Mouse (Mus musculus) MEL (cell line): ENCODE results near the gene Elovl7.

Experiments used
- CHD2 ChIP-seq: IDR thresholded peaks from 2 replicates; pipeline ENCODE4 v1.6.1; 2011; ENCODE audit warnings: low read length, improper control_type of control experiment
- CTCF ChIP-seq, 3 experiments: IDR thresholded peaks in 2 of 3; conservative IDR thresholded peaks in 1 of 3; 2 replicates each; pipeline ENCODE4 v1.5.1; 2011 to 2012; ENCODE audit warnings: low read length in 3 of 3, low read depth in 2 of 3, mild to moderate bottlenecking in 2 of 3, improper control_type of control experiment in 1 of 3, inconsistent platforms in 1 of 3, mixed read lengths in 1 of 3, moderate library complexity in 1 of 3; ENCODE audit not compliant: control insufficient read depth in 1 of 3, insufficient read depth in 1 of 3, poor library complexity in 1 of 3, severe bottlenecking in 1 of 3
- EP300 ChIP-seq, 2 experiments: IDR thresholded peaks; 2 replicates each; pipeline ENCODE4 v1.6.1; 2011; ENCODE audit warnings: improper control_type of control experiment in 2 of 2, low read length in 2 of 2, low read depth in 1 of 2, mild to moderate bottlenecking in 1 of 2
- ETS1 ChIP-seq: IDR thresholded peaks from 2 replicates; pipeline ENCODE4 v1.6.1; 2012; ENCODE audit warnings: low read depth, mild to moderate bottlenecking, inconsistent platforms, low read length, improper control_type of control experiment, moderate library complexity
- MEF2A ChIP-seq: IDR thresholded peaks from 2 replicates; pipeline ENCODE4 v1.6.1; 2014; ENCODE audit warnings: low read depth, mild to moderate bottlenecking, inconsistent platforms, low read length, improper control_type of control experiment; ENCODE audit not compliant: poor library complexity, insufficient replicate concordance, severe bottlenecking; ENCODE audit errors: extremely low read depth
- MYC ChIP-seq: IDR thresholded peaks from 2 replicates; pipeline ENCODE4 v1.6.1; 2011; ENCODE audit warnings: low read depth, mild to moderate bottlenecking, low read length, improper control_type of control experiment, moderate library complexity
- POLR2A ChIP-seq, 2 experiments: IDR thresholded peaks; 2 replicates each; pipeline ENCODE4 v1.6.1; 2011 to 2012; ENCODE audit warnings: low read length in 2 of 2, mild to moderate bottlenecking in 2 of 2, control low read depth in 1 of 2, improper control_type of control experiment in 1 of 2, low read depth in 1 of 2, moderate library complexity in 1 of 2; ENCODE audit not compliant: control insufficient read depth in 1 of 2, insufficient read depth in 1 of 2, poor library complexity in 1 of 2
- POLR2AphosphoS5 ChIP-seq: IDR thresholded peaks from 2 replicates; pipeline ENCODE4 v1.6.1; 2012; ENCODE audit warnings: low read depth, borderline replicate concordance, mild to moderate bottlenecking, inconsistent platforms, low read length, moderate library complexity, mixed read lengths
- SIN3A ChIP-seq: IDR thresholded peaks from 2 replicates; pipeline ENCODE4 v1.6.1; 2012; ENCODE audit warnings: low read length, improper control_type of control experiment, inconsistent platforms
- TCF12 ChIP-seq: IDR thresholded peaks from 2 replicates; pipeline ENCODE4 v1.6.1; 2014; ENCODE audit warnings: low read depth, mild to moderate bottlenecking, inconsistent platforms, low read length, improper control_type of control experiment, moderate library complexity
- ZC3H11A ChIP-seq: IDR thresholded peaks from 2 replicates; pipeline ENCODE4 v1.6.1; 2012; ENCODE audit warnings: low read depth, mild to moderate bottlenecking, inconsistent platforms, low read length, improper control_type of control experiment
- ZKSCAN1 ChIP-seq: IDR thresholded peaks from 2 replicates; pipeline ENCODE4 v1.6.1; 2012; ENCODE audit warnings: low read depth, mild to moderate bottlenecking, inconsistent platforms, low read length, improper control_type of control experiment, moderate library complexity

GRCm38 (mm10) chr13:108329693-108330092 lies 115.5 kb downstream of the Elovl7 start:
- no peak for TF ChIP-seq POLR2A (IDR thresholded peaks at IDR 0.05; ENCODE audit: control insufficient read depth in 1 of 2, insufficient read depth in 1 of 2, low read depth in 1 of 2, low read length in 2 of 2, poor library complexity in 1 of 2)
- peak; percentile 64 for TF ChIP-seq ZC3H11A
- no peak for TF ChIP-seq CHD2
- no peak for TF ChIP-seq POLR2AphosphoS5
- no peak for TF ChIP-seq ZKSCAN1
- no peak; the same call in 1 of the 2 replicates for TF ChIP-seq SIN3A
- no peak for TF ChIP-seq ETS1
- TF ChIP-seq MEF2A, result no peak
- TF ChIP-seq CTCF (IDR thresholded peaks at IDR 0.05 in 2 of 3, conservative IDR thresholded peaks at IDR 0.05 in 1 of 3; ENCODE audit: control insufficient read depth in 1 of 3, insufficient read depth in 1 of 3, low read depth in 2 of 3, low read length in 3 of 3, poor library complexity in 1 of 3, severe bottlenecking in 1 of 3), result peak; percentile 1 to 72 (median 36); a peak in 4 of 6 replicates
- no peak for TF ChIP-seq TCF12
- no peak for TF ChIP-seq EP300 (IDR thresholded peaks at IDR 0.05; ENCODE audit: low read depth in 1 of 2, low read length in 2 of 2)
- no peak for TF ChIP-seq MYC
